Mouse (Mus musculus) neural tube, embryonic 14.5 days (tissue): ENCODE measurements around the gene Ppp1r13l. TPM values are rescaled to one million over a fixed set of nuclear protein-coding genes. Genes with fewer than 3 reads are reported as not detected.

ENCODE experiments used
- ATAC-seq: fragments of 200-750 bp; cut with Nextera tagmentation; 2 replicates; pipeline ENCODE4 v1.8.0; 2017; ENCODE audit warnings: low read depth, mild to moderate bottlenecking, moderate TSS enrichment, moderate library complexity
- H3K27ac ChIP-seq: fragments of 300-500 bp; sonication (generic); 2 replicates; pipeline ENCODE4 v1.5.1; 2014; ENCODE audit warnings: low read depth, mild to moderate bottlenecking, control low read depth, low read length, moderate library complexity, mixed read lengths
- H3K27me3 ChIP-seq: fragments of 300-500 bp; sonication (generic); 2 replicates; pipeline ENCODE4 v1.6.1; 2014; ENCODE audit warnings: low read length; ENCODE audit not compliant: control insufficient read depth, insufficient read depth
- H3K36me3 ChIP-seq: fragments of 300-500 bp; sonication (generic); 2 replicates; pipeline ENCODE4 v1.6.1; 2014; ENCODE audit warnings: low read length, mixed read lengths; ENCODE audit not compliant: control insufficient read depth, insufficient read depth
- H3K4me1 ChIP-seq: fragments of 300-500 bp; sonication (generic); 2 replicates; pipeline ENCODE4 v1.6.1; 2014; ENCODE audit warnings: low read length; ENCODE audit not compliant: control insufficient read depth, insufficient read depth
- H3K4me2 ChIP-seq: fragments of 300-500 bp; sonication (generic); 2 replicates; pipeline ENCODE4 v1.6.1; 2014; ENCODE audit warnings: mild to moderate bottlenecking, low read depth, low read length, control low read depth
- H3K4me3 ChIP-seq: fragments of 300-500 bp; sonication (generic); 2 replicates; pipeline ENCODE4 v1.5.1; 2014; ENCODE audit warnings: low read depth, low read length, control low read depth, mixed read lengths
- H3K9ac ChIP-seq: fragments of 300-500 bp; sonication (generic); replicated peaks from 2 replicates; pipeline ENCODE4 v1.6.1; 2014; ENCODE audit warnings: low read depth, mild to moderate bottlenecking, control low read depth, low read length, mixed read lengths
- H3K9me3 ChIP-seq: fragments of 300-500 bp; sonication (generic); 2 replicates; pipeline ENCODE4 v1.6.1; 2016; ENCODE audit warnings: low read length; ENCODE audit not compliant: control insufficient read depth
- WGBS: fragments of 180-500 bp; shearing (Covaris S2); extraction: QIAGEN DNeasy Blood & Tissue Kit; methylation state at CpG from one replicate; pipeline ENCODE4 v1.1.7; 2014; 5-methylcytosine and 5-hydroxymethylcytosine counted together
- polyA plus RNA-seq: library from polyadenylated mRNA; unstranded; fragments of >200 nt; fragmentation: Nextera tagmentation; extraction: Ambion mirVana; gene quantifications from 2 replicates; pipeline ENCODE4 v1.2.1, GENCODE M21; 2014

Ppp1r13l gene
- polyA plus RNA-seq, 1 experiment from 2014 or later, result 1.4 TPM

DNA sequence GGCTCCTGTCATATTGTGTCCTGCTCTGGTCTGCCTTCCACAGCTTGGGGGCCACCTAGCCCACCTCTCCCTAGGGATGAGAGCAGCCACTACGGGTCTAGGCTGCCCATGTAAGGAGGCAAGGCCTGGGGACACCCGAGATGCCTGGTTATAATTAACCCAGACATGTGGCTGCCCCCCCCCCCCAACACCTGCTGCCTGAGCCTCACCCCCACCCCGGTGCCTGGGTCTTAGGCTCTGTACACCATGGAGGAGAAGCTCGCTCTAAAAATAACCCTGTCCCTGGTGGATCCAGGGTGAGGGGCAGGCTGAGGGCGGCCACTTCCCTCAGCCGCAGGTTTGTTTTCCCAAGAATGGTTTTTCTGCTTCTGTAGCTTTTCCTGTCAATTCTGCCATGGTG, 50.2 kb downstream of the Ppp1r13l start:
- ATAC-seq, result no peak
- H3K4me1 ChIP-seq, result no peaks in the 10 kb centered on the region
- H3K36me3 ChIP-seq, result no peaks in the 10 kb centered on the region
- peaks cover 4% of the 10 kb centered on the region; the same call in 1 of the 2 replicates for H3K27me3 ChIP-seq
- H3K27ac ChIP-seq, result no peak overlapping the region
- H3K9me3 ChIP-seq, result no peaks in the 10 kb centered on the region
- H3K4me3 ChIP-seq, result no peak overlapping the region
- H3K9ac ChIP-seq, result no peak overlapping the region
- no peak overlapping the region for H3K4me2 ChIP-seq
- WGBS, result 73% methylated on average over 6 of the region's 6 CpGs

DNA sequence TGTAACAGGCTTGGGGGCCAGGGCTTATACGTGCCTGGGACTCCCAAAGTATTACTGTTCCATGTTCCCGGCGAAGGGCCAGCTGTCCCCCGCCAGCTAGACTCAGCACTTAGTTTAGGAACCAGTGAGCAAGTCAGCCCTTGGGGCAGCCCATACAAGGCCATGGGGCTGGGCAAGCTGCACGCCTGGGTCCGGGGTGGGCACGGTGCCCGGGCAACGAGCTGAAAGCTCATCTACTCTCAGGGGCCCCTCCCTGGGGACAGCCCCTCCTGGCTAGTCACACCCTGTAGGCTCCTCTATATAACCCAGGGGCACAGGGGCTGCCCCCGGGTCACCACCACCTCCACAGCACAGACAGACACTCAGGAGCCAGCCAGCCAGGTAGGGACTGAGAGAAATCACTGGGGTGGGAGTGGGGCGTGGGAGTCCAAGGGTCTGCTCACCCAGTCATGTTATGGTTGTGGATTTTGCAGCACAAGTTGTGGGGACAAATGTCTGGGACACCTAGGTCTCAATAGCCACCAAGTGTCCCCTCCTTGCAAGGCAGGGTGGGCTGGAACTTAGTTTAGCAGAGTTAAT, 51.3 kb downstream of the Ppp1r13l start:
- Histone ChIP-seq H3K36me3 (no peaks in the 10 kb centered on the region), H3K27ac (no peak overlapping the region), H3K9ac (no peak overlapping the region), H3K27me3 (no peaks in the 10 kb centered on the region), H3K9me3 (no peaks in the 10 kb centered on the region), H3K4me2 (no peak overlapping the region), H3K4me3 (no peak overlapping the region), H3K4me1 (no peaks in the 10 kb centered on the region)
- 83% methylated on average over 11 of the region's 11 CpGs for WGBS
- no peak for ATAC-seq

DNA sequence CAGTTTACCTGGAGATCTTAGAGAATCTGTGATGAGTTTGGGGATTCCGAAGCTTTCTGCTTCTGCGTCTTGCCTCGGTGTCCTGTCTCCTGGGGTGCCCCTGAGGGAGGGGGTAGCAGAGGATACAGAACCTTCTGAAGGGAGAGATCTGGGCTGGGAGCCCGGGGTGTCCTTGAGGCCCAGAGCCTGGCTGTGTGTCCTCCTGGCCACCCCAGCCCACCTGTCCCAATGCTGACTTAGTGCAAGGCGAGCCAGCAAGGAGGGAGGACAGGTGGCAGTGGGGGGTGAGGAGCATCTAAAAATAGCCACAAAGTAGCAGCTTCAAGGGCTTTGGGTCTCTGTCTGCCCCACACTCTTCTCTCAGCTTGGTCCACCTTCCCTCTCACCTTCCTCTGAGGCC, 52.2 kb downstream of the Ppp1r13l start:
- no peaks in the 10 kb centered on the region for H3K4me1 ChIP-seq
- H3K4me3 ChIP-seq, result no peak overlapping the region
- no peaks in the 10 kb centered on the region for H3K27me3 ChIP-seq
- no peak overlapping the region for H3K27ac ChIP-seq
- no peak overlapping the region for H3K9ac ChIP-seq
- H3K4me2 ChIP-seq, result no peak overlapping the region
- 78% methylated on average over 5 of the region's 5 CpGs for WGBS
- no peaks in the 10 kb centered on the region for H3K36me3 ChIP-seq
- ATAC-seq, result no peak
- no peaks in the 10 kb centered on the region for H3K9me3 ChIP-seq

DNA sequence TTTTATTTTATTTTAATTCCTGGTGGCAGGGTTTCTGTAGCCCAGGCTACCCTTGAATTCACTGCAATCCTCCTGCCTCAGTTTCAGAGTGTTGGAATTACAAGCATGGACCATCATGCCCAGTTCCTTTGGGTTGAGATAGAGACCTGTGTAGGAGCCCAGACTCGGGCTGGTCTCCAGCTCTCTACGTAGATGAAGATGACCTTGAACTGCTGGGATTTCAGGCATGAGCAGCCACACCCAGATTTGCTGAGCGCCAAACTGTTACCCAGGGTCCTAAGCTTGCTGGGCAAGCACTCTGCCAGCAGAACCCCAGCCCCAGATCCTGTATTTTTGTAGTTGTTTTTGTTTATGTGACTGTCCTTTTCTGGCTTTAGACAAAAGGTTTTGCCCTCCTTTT, 54.0 kb downstream of the Ppp1r13l start:
- H3K4me2 ChIP-seq, result no peak overlapping the region
- no peaks in the 10 kb centered on the region for H3K4me1 ChIP-seq
- no peak overlapping the region for H3K4me3 ChIP-seq
- no peak overlapping the region for H3K27ac ChIP-seq
- H3K9me3 ChIP-seq, result no peaks in the 10 kb centered on the region
- H3K27me3 ChIP-seq, result no peaks in the 10 kb centered on the region
- ATAC-seq, result no peak
- no peak overlapping the region for H3K9ac ChIP-seq
- no peaks in the 10 kb centered on the region for H3K36me3 ChIP-seq
- WGBS, result 87% methylated on average over 3 of the region's 3 CpGs

DNA sequence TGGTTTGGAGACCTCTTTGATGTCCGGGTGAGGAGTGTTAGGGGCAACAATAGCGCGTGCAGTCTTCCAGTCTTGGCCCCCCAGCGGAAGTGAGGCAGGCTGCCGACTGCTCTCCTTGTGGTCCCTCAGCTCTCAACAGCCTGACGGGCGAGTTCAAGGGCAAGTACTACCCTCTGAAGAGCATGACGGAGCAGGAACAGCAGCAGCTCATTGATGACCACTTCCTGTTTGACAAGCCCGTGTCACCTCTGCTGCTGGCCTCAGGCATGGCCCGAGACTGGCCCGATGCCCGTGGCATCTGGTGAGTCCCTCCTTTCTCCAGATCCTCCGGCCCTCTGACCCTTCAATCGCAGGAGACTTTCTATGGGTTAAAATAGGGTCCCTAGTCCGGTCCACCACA, 57.0 kb downstream of the Ppp1r13l start:
- ATAC-seq, result no peak
- H3K27me3 ChIP-seq, result peaks cover 16% of the 10 kb centered on the region
- H3K9me3 ChIP-seq, result no peaks in the 10 kb centered on the region
- H3K9ac ChIP-seq, result no peak overlapping the region
- H3K27ac ChIP-seq, result no peak overlapping the region
- H3K4me3 ChIP-seq, result no peak overlapping the region
- 76% methylated on average over 15 of the region's 15 CpGs for WGBS
- no peak overlapping the region for H3K4me2 ChIP-seq
- H3K36me3 ChIP-seq, result no peaks in the 10 kb centered on the region
- H3K4me1 ChIP-seq, result no peaks in the 10 kb centered on the region

DNA sequence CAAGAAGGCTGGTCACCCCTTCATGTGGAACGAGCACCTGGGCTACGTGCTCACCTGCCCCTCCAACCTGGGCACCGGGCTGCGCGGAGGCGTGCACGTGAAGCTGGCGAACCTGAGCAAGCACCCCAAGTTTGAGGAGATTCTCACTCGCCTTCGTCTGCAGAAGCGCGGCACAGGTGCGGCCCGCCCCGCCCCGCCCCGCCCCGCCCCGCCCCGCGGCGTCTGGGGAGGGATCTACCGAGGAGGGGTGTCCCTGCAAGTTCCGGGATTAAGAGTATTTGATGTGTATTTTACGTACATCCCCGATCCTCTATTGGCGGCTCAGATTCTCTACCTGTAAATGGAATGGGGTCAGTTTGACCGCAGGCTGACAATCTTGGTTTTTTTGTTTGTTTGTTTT, 60.6 kb downstream of the Ppp1r13l start:
- H3K4me3 ChIP-seq, result no peak overlapping the region
- no peak overlapping the region for H3K9ac ChIP-seq
- H3K27ac ChIP-seq, result no peak overlapping the region
- no peaks in the 10 kb centered on the region for H3K9me3 ChIP-seq
- no peaks in the 10 kb centered on the region for H3K4me1 ChIP-seq
- 7% methylated on average over 28 of the region's 28 CpGs for WGBS
- H3K4me2 ChIP-seq, result no peak overlapping the region
- peaks cover 4% of the 10 kb centered on the region; the same call in 1 of the 2 replicates for H3K36me3 ChIP-seq
- ATAC-seq, result no peak
- H3K27me3 ChIP-seq, result peaks cover 16% of the 10 kb centered on the region

DNA sequence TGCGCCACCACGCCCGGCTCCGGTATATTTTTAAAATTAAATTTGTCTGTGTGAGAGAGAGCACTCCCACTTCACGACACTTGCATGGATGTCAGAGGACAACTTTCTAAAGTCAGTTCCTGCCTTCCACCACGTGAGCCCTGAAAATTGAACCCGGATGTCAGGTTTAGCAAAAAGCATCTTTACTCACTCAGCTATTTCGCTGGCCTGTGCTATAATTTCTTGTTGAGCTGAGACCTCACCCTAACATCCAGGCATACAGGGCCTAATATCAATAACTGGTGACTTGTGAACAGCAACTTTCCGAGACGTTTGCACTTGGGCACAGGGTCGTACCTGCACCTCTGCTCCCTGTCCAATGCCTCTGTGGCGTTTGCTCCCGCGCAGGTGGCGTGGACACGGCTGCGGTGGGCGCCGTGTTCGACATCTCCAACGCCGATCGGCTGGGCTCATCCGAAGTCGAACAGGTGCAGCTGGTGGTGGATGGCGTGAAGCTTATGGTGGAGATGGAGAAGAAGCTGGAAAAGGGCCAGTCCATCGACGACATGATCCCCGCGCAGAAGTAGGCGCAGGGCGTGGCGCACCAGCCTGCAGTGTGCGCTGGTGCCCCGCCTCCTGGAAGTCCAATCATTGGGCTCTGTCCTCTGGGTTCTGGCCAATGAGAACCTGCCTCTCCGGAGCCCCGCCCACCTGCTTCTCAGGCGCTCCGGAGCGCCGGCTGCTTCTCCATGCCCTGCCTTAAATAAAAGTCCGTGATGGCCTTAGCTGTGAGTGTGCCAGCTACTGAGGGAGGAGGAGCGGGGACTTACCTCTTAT, 61.5 kb downstream of the Ppp1r13l start:
- Histone ChIP-seq H3K9ac (peak overlapping the region; percentile 42), H3K4me2 (peak overlapping the region; percentile 71), H3K4me3 (peak overlapping the region; percentile 34), H3K9me3 (no peaks in the 10 kb centered on the region), H3K4me1 (no peaks in the 10 kb centered on the region), H3K36me3 (peaks cover 12% of the 10 kb centered on the region), H3K27me3 (peaks cover 16% of the 10 kb centered on the region), H3K27ac (no peak overlapping the region)
- WGBS, result 13% methylated on average over 43 of the region's 43 CpGs
- peak; percentile 98 for ATAC-seq

DNA sequence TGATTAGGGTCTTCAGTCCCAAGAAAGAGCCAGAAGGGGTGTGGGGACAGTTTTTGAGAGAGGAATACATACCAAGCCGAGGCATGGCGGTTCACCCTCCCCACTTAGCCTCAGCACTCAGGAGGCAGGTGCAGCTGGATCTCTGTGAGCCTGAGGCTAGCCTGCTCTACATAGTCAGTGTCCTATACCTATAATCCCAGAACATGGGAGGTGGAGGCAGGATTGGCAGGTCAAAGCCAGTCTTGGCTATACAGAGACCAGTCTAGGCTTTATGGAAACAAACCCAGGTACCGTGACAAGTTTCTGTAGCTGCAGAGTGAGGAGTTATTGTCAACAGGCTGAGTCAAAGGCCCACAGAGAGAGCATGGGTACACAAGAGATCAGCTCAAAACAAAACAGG, 63.5 kb downstream of the Ppp1r13l start:
- H3K27ac ChIP-seq, result no peak overlapping the region
- peaks cover 16% of the 10 kb centered on the region for H3K27me3 ChIP-seq
- no peak overlapping the region for H3K4me3 ChIP-seq
- H3K9me3 ChIP-seq, result no peaks in the 10 kb centered on the region
- ATAC-seq, result no peak
- no peak overlapping the region for H3K9ac ChIP-seq
- no peaks in the 10 kb centered on the region for H3K4me1 ChIP-seq
- WGBS, result 90% methylated on average over 3 of the region's 3 CpGs
- peaks cover 26% of the 10 kb centered on the region for H3K36me3 ChIP-seq
- H3K4me2 ChIP-seq, result no peak overlapping the region

DNA sequence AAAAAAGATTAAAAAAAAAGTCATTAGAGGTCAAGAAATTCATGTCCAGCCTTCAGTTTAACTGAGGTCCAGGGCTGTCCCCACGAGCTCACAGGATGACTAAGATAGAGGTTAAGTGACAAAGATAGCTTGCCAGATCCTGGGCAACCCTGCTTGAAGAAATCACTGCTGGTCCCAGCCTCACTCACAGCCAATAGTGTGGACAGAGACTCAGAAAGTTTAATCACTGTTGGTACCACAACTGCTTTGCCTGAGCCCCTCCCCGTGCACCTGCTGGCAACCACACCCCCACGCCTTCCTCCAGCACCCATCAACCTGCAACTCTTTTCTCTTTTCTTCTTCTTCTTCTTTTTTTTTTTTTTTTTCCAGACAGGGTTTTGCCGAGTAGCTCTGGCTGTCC, 64.5 kb downstream of the Ppp1r13l start:
- WGBS, result 76% methylated on average over 4 of the region's 4 CpGs
- H3K9ac ChIP-seq, result no peak overlapping the region
- ATAC-seq, result no peak

More for the DNA sequence above, 64.5 kb downstream of the Ppp1r13l start:
- Histone ChIP-seq H3K27ac (no peak overlapping the region), H3K9me3 (no peaks in the 10 kb centered on the region), H3K4me3 (no peak overlapping the region), H3K4me1 (no peaks in the 10 kb centered on the region), H3K36me3 (peaks cover 32% of the 10 kb centered on the region), H3K27me3 (peaks cover 15% of the 10 kb centered on the region), H3K4me2 (no peak overlapping the region)
